Mouse (Mus musculus): ENCODE data around the gene Gm20388. TPM values are rescaled to one million over a fixed set of nuclear protein-coding genes. Genes with fewer than 3 reads are reported as not detected.

Gm20388 gene
- polyA plus RNA-seq, 1 experiment from 2014 or later = 7.4 TPM

GRCm38 (mm10) chr8:122286899-122287298, 2376.3 kb downstream of the Gm20388 start:
- H3K4me2 ChIP-seq (ENCODE audit: low read depth, low read length) = no peak overlapping the region
- H3K9me3 ChIP-seq (replicated peaks; ENCODE audit: control insufficient read depth, low read length) = no peaks in the 10 kb centered on the region
- no peak for ATAC-seq (ENCODE audit: insufficient read depth, low FRiP score)
- no peak overlapping the region for H3K27ac ChIP-seq (ENCODE audit: low read length)
- H3K4me1 ChIP-seq (ENCODE audit: control insufficient read depth, insufficient read depth, low read length) = peaks cover 51% of the 10 kb centered on the region
- no peak overlapping the region for H3K4me3 ChIP-seq (replicated peaks; ENCODE audit: low read length)
- no peaks in the 10 kb centered on the region for H3K27me3 ChIP-seq (ENCODE audit: control insufficient read depth, insufficient read depth, low read length)
- 0 out of 2 replicates have a peak overlapping the region, but pooled peaks have one; percentile 28 for H3K9ac ChIP-seq (ENCODE audit: low read length)
- no peaks in the 10 kb centered on the region for H3K36me3 ChIP-seq (ENCODE audit: control insufficient read depth, insufficient read depth, low read length)
- WGBS = 64% methylated on average over 10 of the region's 10 CpGs

- no peaks in the 10 kb centered on the region for H3K9me3 ChIP-seq (replicated peaks; ENCODE audit: control insufficient read depth, low read length)
- no peaks in the 10 kb centered on the region for H3K36me3 ChIP-seq (ENCODE audit: control insufficient read depth, insufficient read depth, low read length)
- no peaks in the 10 kb centered on the region for H3K27me3 ChIP-seq (ENCODE audit: control insufficient read depth, insufficient read depth, low read length)
- H3K27ac ChIP-seq (ENCODE audit: low read length) = no peak overlapping the region
- 75% methylated on average over 8 of the region's 8 CpGs for WGBS
- no peak overlapping the region for H3K9ac ChIP-seq (ENCODE audit: low read length)
- H3K4me1 ChIP-seq (ENCODE audit: control insufficient read depth, insufficient read depth, low read length) = peaks cover 48% of the 10 kb centered on the region
- ATAC-seq (ENCODE audit: insufficient read depth, low FRiP score) = no peak
- no peak overlapping the region for H3K4me3 ChIP-seq (replicated peaks; ENCODE audit: low read length)
- no peak overlapping the region for H3K4me2 ChIP-seq (ENCODE audit: low read depth, low read length)
Observed at GRCm38 (mm10) chr8:122287742-122288141, 2377.1 kb downstream of the Gm20388 start.

GRCm38 (mm10) chr8:122288344-122288743, 2377.7 kb downstream of the Gm20388 start:
- Histone ChIP-seq H3K4me1 (ENCODE audit: control insufficient read depth, insufficient read depth, low read length) (peaks cover 47% of the 10 kb centered on the region), H3K27me3 (ENCODE audit: control insufficient read depth, insufficient read depth, low read length) (no peaks in the 10 kb centered on the region), H3K4me2 (ENCODE audit: low read depth, low read length) (no peak overlapping the region), H3K9ac (ENCODE audit: low read length) (no peak overlapping the region), H3K36me3 (ENCODE audit: control insufficient read depth, insufficient read depth, low read length) (no peaks in the 10 kb centered on the region), H3K4me3 (replicated peaks; ENCODE audit: low read length) (no peak overlapping the region), H3K9me3 (replicated peaks; ENCODE audit: control insufficient read depth, low read length) (no peaks in the 10 kb centered on the region), H3K27ac (ENCODE audit: low read length) (no peak overlapping the region)
- 72% methylated on average over 3 of the region's 3 CpGs for WGBS
- no peak for ATAC-seq (ENCODE audit: insufficient read depth, low FRiP score)

- no peak overlapping the region for H3K4me2 ChIP-seq (ENCODE audit: low read depth, low read length)
- 0 out of 2 replicates have a peak overlapping the region, but pooled peaks have one; percentile 38 for H3K27ac ChIP-seq (ENCODE audit: low read length)
- 47% methylated on average over 12 of the region's 12 CpGs for WGBS
Observed at GRCm38 (mm10) chr8:122291075-122291474, 2380.4 kb downstream of the Gm20388 start.

GRCm38 (mm10) chr8:122291549-122291948, 2380.9 kb downstream of the Gm20388 start:
- peaks cover 46% of the 10 kb centered on the region for H3K4me1 ChIP-seq (ENCODE audit: control insufficient read depth, insufficient read depth, low read length)
- H3K9ac ChIP-seq (ENCODE audit: low read length) = no peak overlapping the region
- no peaks in the 10 kb centered on the region for H3K27me3 ChIP-seq (ENCODE audit: control insufficient read depth, insufficient read depth, low read length)
- no peak overlapping the region for H3K27ac ChIP-seq (ENCODE audit: low read length)
- H3K36me3 ChIP-seq (ENCODE audit: control insufficient read depth, insufficient read depth, low read length) = no peaks in the 10 kb centered on the region
- no peak for ATAC-seq (ENCODE audit: insufficient read depth, low FRiP score)
- H3K9me3 ChIP-seq (replicated peaks; ENCODE audit: control insufficient read depth, low read length) = no peaks in the 10 kb centered on the region
- no peak overlapping the region for H3K4me2 ChIP-seq (ENCODE audit: low read depth, low read length)
- no peak overlapping the region for H3K4me3 ChIP-seq (replicated peaks; ENCODE audit: low read length)
- WGBS = 57% methylated on average over 10 of the region's 10 CpGs

More at GRCm38 (mm10) chr8:122291075-122291474, 2380.4 kb downstream of the Gm20388 start:
- Histone ChIP-seq H3K4me3 (replicated peaks; ENCODE audit: low read length) (no peak overlapping the region), H3K36me3 (ENCODE audit: control insufficient read depth, insufficient read depth, low read length) (no peaks in the 10 kb centered on the region), H3K27me3 (ENCODE audit: control insufficient read depth, insufficient read depth, low read length) (no peaks in the 10 kb centered on the region), H3K4me1 (ENCODE audit: control insufficient read depth, insufficient read depth, low read length) (peaks cover 45% of the 10 kb centered on the region), H3K9ac (ENCODE audit: low read length) (peak overlapping the region; percentile 43; the same call in 1 of the 2 replicates), H3K9me3 (replicated peaks; ENCODE audit: control insufficient read depth, low read length) (no peaks in the 10 kb centered on the region)
- no peak for ATAC-seq (ENCODE audit: insufficient read depth, low FRiP score)

- Histone ChIP-seq H3K36me3 (ENCODE audit: control insufficient read depth, insufficient read depth, low read length) (no peaks in the 10 kb centered on the region), H3K27ac (ENCODE audit: low read length) (no peak overlapping the region; the same call in 1 of the 2 replicates), H3K9ac (ENCODE audit: low read length) (no peak overlapping the region; the same call in 1 of the 2 replicates), H3K4me2 (ENCODE audit: low read depth, low read length) (no peak overlapping the region), H3K9me3 (replicated peaks; ENCODE audit: control insufficient read depth, low read length) (no peaks in the 10 kb centered on the region), H3K4me3 (replicated peaks; ENCODE audit: low read length) (no peak overlapping the region), H3K27me3 (ENCODE audit: control insufficient read depth, insufficient read depth, low read length) (no peaks in the 10 kb centered on the region), H3K4me1 (ENCODE audit: control insufficient read depth, insufficient read depth, low read length) (peaks cover 56% of the 10 kb centered on the region)
- no peak for ATAC-seq (ENCODE audit: insufficient read depth, low FRiP score)
- 50% methylated on average over 9 of the region's 10 CpGs for WGBS
Observed at GRCm38 (mm10) chr8:122293484-122293883, 2382.8 kb downstream of the Gm20388 start.

- H3K4me1 ChIP-seq (ENCODE audit: control insufficient read depth, insufficient read depth, low read length) = peaks cover 61% of the 10 kb centered on the region
- peak overlapping the region; percentile 26; the same call in 1 of the 2 replicates for H3K4me2 ChIP-seq (ENCODE audit: low read depth, low read length)
- 2% methylated on average over 7 of the region's 7 CpGs for WGBS
- H3K9ac ChIP-seq (ENCODE audit: low read length) = no peak overlapping the region
- no peaks in the 10 kb centered on the region for H3K9me3 ChIP-seq (replicated peaks; ENCODE audit: control insufficient read depth, low read length)
- no peaks in the 10 kb centered on the region for H3K36me3 ChIP-seq (ENCODE audit: control insufficient read depth, insufficient read depth, low read length)
- peak overlapping the region; percentile 76 for H3K27ac ChIP-seq (ENCODE audit: low read length)
- no peaks in the 10 kb centered on the region for H3K27me3 ChIP-seq (ENCODE audit: control insufficient read depth, insufficient read depth, low read length)
- H3K4me3 ChIP-seq (replicated peaks; ENCODE audit: low read length) = no peak overlapping the region
- peak; percentile 91 for ATAC-seq (ENCODE audit: insufficient read depth, low FRiP score)
Observed at GRCm38 (mm10) chr8:122294273-122294683, 2383.6 kb downstream of the Gm20388 start.

GRCm38 (mm10) chr8:122295389-122295788, 2384.7 kb downstream of the Gm20388 start:
- H3K4me1 ChIP-seq (ENCODE audit: control insufficient read depth, insufficient read depth, low read length) = peaks cover 61% of the 10 kb centered on the region
- H3K36me3 ChIP-seq (ENCODE audit: control insufficient read depth, insufficient read depth, low read length) = no peaks in the 10 kb centered on the region
- no peaks in the 10 kb centered on the region for H3K27me3 ChIP-seq (ENCODE audit: control insufficient read depth, insufficient read depth, low read length)
- no peak overlapping the region for H3K4me3 ChIP-seq (replicated peaks; ENCODE audit: low read length)
- peak overlapping the region; percentile 18; the same call in 1 of the 2 replicates for H3K9ac ChIP-seq (ENCODE audit: low read length)
- H3K4me2 ChIP-seq (ENCODE audit: low read depth, low read length) = no peak overlapping the region
- WGBS = 65% methylated on average over 9 of the region's 9 CpGs
- no peak for ATAC-seq (ENCODE audit: insufficient read depth, low FRiP score)
- H3K27ac ChIP-seq (ENCODE audit: low read length) = 0 out of 2 replicates have a peak overlapping the region, but pooled peaks have one; percentile 76
- H3K9me3 ChIP-seq (replicated peaks; ENCODE audit: control insufficient read depth, low read length) = no peaks in the 10 kb centered on the region

- Histone ChIP-seq H3K27me3 (ENCODE audit: control insufficient read depth, insufficient read depth, low read length) (no peaks in the 10 kb centered on the region), H3K9me3 (replicated peaks; ENCODE audit: control insufficient read depth, low read length) (no peaks in the 10 kb centered on the region), H3K36me3 (ENCODE audit: control insufficient read depth, insufficient read depth, low read length) (no peaks in the 10 kb centered on the region), H3K4me1 (ENCODE audit: control insufficient read depth, insufficient read depth, low read length) (peaks cover 54% of the 10 kb centered on the region), H3K27ac (ENCODE audit: low read length) (peak overlapping the region; percentile 90), H3K4me2 (ENCODE audit: low read depth, low read length) (0 out of 2 replicates have a peak overlapping the region, but pooled peaks have one; percentile 0), H3K9ac (ENCODE audit: low read length) (peak overlapping the region; percentile 65), H3K4me3 (replicated peaks; ENCODE audit: low read length) (no peak overlapping the region)
- WGBS = 22% methylated on average over 24 of the region's 24 CpGs
- peak; percentile 35 for ATAC-seq (ENCODE audit: insufficient read depth, low FRiP score)
Observed at GRCm38 (mm10) chr8:122296173-122297001, 2385.7 kb downstream of the Gm20388 start.
